Mouse (Mus musculus): ENCODE data around the gene Grifin. TPM values are rescaled to one million over a fixed set of nuclear protein-coding genes. Genes with fewer than 3 reads are reported as not detected.

The Grifin gene
- total and polyA plus RNA-seq, 2 experiments from 2014 or later: 0.25 TPM; not detected in 1

DNA sequence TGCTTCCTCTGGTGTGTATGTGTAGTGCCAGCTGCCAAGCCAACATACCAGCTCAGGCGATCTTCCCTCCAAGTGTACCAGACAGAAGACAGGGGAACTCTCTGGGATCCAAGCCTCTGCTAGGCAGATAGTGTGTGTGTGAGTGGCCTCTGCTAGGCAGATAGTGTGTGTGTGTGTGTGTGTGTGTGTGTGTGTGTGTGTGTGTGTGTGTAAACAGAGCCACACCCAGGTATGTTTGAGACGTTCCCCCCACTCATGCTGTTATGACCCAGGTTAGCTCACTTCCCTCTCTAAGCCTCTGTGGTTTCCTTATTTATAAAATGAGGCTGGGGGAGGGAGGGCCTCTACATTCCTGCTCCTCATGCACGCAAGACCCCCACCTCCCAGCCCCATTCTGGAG lies 31.6 kb upstream of the Grifin start:
- Histone ChIP-seq H3K4me2 (ENCODE audit: low read depth, low read length) (no peak overlapping the region), H3K27me3 (ENCODE audit: insufficient read depth, low read length) (no peaks in the 10 kb centered on the region), H3K27ac (no peak overlapping the region), H3K9ac (replicated peaks; ENCODE audit: low read length) (no peak overlapping the region), H3K9me3 (ENCODE audit: low read length) (no peaks in the 10 kb centered on the region), H3K4me1 (ENCODE audit: insufficient read depth, low read length) (no peaks in the 10 kb centered on the region), H3K4me3 (ENCODE audit: low read length) (no peak overlapping the region), H3K36me3 (ENCODE audit: insufficient read depth, low read length) (no peaks in the 10 kb centered on the region)
- WGBS: 65% methylated on average over 3 of the region's 3 CpGs
- DNase-seq (ENCODE audit: low spot score) (no peak), ATAC-seq (no peak)
- no peak for TF ChIP-seq CTCF (IDR thresholded peaks at IDR 0.05; ENCODE audit: low read depth)

DNA sequence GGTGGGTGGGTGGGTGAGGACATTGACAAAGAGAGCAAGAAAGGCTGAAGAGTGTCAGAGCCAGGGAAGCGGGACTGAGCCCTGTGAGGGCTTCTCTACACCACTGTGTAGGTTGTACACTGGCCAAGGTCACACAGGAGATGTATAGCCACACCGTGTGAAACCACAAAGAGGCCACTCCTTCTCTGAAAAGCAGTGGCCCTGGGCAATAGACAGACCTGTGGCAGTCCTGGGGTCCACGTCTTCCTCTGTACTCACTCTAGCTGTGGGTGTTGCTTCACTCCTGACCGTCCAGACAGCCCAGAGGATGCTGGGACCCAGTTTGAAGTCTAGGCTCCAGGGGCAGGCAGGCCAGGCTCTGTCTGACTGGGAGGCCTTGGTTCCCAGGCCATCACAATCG lies 30.0 kb upstream of the Grifin start:
- ATAC-seq (no peak), DNase-seq (ENCODE audit: low spot score) (no peak)
- Histone ChIP-seq H3K9me3 (ENCODE audit: low read length) (no peaks in the 10 kb centered on the region), H3K9ac (replicated peaks; ENCODE audit: low read length) (no peak overlapping the region), H3K36me3 (ENCODE audit: insufficient read depth, low read length) (no peaks in the 10 kb centered on the region), H3K4me2 (ENCODE audit: low read depth, low read length) (no peak overlapping the region), H3K27ac (no peak overlapping the region), H3K4me1 (ENCODE audit: insufficient read depth, low read length) (no peaks in the 10 kb centered on the region), H3K4me3 (ENCODE audit: low read length) (no peak overlapping the region), H3K27me3 (ENCODE audit: insufficient read depth, low read length) (no peaks in the 10 kb centered on the region)
- 70% methylated on average over 5 of the region's 5 CpGs for WGBS
- no peak for TF ChIP-seq CTCF (IDR thresholded peaks at IDR 0.05; ENCODE audit: low read depth)

DNA sequence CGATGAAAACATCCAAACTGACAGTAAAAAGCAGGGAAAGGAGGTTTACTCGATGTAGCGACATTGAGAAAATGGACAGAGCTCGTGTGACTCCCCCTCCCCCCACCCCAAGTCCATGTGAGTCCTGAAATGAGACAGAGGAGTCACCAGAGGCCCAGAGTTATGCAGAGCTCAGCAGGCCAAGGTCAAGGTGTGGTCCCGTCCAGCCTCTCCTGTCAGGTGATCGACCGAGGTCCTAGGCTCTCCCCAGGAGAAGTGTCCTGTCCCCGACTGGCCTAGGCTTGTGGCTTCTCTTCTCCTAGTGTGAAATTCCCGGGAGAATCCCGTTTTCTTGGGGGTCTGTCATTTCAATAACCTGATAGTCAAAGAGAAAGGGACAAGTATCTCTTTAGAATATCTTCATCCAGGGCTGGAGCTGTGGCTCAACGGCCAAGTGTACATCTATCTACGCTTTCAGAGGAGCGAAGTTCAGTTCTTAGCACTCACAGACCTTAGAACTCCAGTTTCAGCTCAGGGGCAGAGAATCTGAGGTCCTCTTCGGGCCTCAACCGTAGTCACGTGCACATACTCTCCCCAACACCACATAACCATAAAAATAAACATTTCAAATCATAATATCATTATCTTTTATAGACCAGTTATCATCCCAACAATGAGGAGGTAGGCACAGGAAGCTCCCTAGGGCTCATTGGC lies 24.4 kb upstream of the Grifin start:
- Histone ChIP-seq H3K27ac (no peak overlapping the region), H3K4me2 (ENCODE audit: low read depth, low read length) (no peak overlapping the region), H3K36me3 (ENCODE audit: insufficient read depth, low read length) (no peaks in the 10 kb centered on the region), H3K4me1 (ENCODE audit: insufficient read depth, low read length) (no peaks in the 10 kb centered on the region), H3K9ac (replicated peaks; ENCODE audit: low read length) (no peak overlapping the region), H3K4me3 (ENCODE audit: low read length) (no peak overlapping the region), H3K9me3 (ENCODE audit: low read length) (no peaks in the 10 kb centered on the region), H3K27me3 (ENCODE audit: insufficient read depth, low read length) (no peaks in the 10 kb centered on the region)
- no peak for ATAC-seq
- DNase-seq (ENCODE audit: low spot score): no peak
- WGBS: 96% methylated on average over 16 of the region's 16 CpGs
- no peak for TF ChIP-seq CTCF (IDR thresholded peaks at IDR 0.05; ENCODE audit: low read depth)

DNA sequence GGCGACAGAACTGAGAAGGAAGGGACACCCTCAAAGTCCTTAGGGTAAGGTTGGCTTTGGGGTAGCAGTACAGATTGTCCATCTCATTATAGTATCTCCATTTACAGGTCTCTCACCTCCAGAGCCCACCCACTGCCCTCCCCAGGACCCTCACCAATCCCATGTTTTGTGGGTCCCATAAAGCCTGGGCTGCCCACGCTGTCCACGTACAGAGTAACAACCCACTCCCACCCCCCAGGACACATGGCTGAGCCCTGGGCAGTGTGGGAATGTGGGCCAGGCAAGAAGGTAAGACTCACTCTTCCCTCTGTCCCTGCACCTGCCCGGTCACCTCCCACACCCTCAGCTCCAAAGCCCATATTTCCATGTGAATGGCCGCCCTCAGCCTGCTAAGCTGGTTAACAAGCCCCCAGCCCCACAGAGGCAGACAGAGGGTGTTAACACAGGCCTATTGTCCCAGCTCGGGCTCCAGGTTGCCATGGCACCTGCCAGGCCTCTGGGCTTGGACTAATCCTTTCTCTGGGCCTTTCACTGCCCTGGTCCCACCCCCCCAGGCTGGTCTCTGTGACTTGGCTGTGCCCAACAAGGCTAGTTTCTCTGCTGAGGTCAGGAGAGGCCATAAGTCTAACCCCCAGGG lies 19.0 kb upstream of the Grifin start:
- Histone ChIP-seq H3K36me3 (ENCODE audit: insufficient read depth, low read length) (no peaks in the 10 kb centered on the region), H3K27ac (peak overlapping the region; percentile 11; the same call in 1 of the 2 replicates), H3K4me3 (ENCODE audit: low read length) (no peak overlapping the region), H3K4me1 (ENCODE audit: insufficient read depth, low read length) (0 out of 2 replicates have a peak, but pooled peaks cover 9% of the 10 kb centered on the region), H3K27me3 (ENCODE audit: insufficient read depth, low read length) (no peaks in the 10 kb centered on the region), H3K4me2 (ENCODE audit: low read depth, low read length) (no peak overlapping the region), H3K9me3 (ENCODE audit: low read length) (no peaks in the 10 kb centered on the region), H3K9ac (replicated peaks; ENCODE audit: low read length) (no peak overlapping the region; the same call in 1 of the 2 replicates)
- DNase-seq (ENCODE audit: low spot score) (peak; percentile 71), ATAC-seq (peak; percentile 84)
- no peak for TF ChIP-seq CTCF (IDR thresholded peaks at IDR 0.05; ENCODE audit: low read depth)
- WGBS: 22% methylated on average over 6 of the region's 6 CpGs

DNA sequence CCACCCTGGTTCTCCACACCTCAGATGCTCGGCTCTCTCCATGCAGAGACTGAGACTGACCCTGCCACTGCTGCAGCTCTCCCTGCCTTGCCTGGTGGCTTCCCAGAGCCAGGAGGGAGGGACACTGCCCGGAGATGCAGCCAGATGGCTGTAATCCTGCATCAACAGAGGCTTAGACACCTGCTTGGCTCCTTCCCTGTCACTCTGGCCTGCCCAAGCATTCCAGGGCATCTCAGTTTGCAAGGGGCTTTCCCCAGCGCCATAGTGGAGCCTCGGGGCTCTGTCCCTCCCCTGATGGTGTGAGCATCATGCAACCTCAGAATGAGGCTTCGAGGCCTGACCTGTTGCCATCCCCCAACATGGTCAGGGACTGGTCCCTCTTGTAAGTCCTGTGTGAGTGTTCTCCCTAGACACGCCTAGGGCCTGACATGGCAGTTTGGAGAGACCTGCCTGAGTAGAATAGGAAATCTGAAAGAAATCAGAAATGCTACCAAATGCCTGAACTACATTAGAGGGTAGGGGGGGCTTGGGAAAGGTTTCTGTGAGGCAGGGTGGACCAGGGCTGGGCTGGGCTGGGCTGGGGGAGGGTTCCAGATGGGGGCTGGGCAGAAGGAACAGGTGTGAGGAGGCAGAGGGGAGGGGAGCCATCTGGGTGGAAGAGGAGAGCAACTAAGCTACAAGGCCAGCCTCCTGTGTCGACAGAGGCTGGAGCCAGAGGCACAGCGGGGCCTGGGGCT lies 18.3 kb upstream of the Grifin start:
- Histone ChIP-seq H3K27ac (no peak overlapping the region), H3K27me3 (ENCODE audit: insufficient read depth, low read length) (no peaks in the 10 kb centered on the region), H3K4me3 (ENCODE audit: low read length) (no peak overlapping the region), H3K36me3 (ENCODE audit: insufficient read depth, low read length) (no peaks in the 10 kb centered on the region), H3K4me1 (ENCODE audit: insufficient read depth, low read length) (0 out of 2 replicates have a peak, but pooled peaks cover 9% of the 10 kb centered on the region), H3K9ac (replicated peaks; ENCODE audit: low read length) (no peak overlapping the region), H3K4me2 (ENCODE audit: low read depth, low read length) (no peak overlapping the region), H3K9me3 (ENCODE audit: low read length) (no peaks in the 10 kb centered on the region)
- TF ChIP-seq CTCF (IDR thresholded peaks at IDR 0.05; ENCODE audit: low read depth): no peak
- ATAC-seq (no peak), DNase-seq (ENCODE audit: low spot score) (peak; percentile 61)
- WGBS: 19% methylated on average over 8 of the region's 8 CpGs

DNA sequence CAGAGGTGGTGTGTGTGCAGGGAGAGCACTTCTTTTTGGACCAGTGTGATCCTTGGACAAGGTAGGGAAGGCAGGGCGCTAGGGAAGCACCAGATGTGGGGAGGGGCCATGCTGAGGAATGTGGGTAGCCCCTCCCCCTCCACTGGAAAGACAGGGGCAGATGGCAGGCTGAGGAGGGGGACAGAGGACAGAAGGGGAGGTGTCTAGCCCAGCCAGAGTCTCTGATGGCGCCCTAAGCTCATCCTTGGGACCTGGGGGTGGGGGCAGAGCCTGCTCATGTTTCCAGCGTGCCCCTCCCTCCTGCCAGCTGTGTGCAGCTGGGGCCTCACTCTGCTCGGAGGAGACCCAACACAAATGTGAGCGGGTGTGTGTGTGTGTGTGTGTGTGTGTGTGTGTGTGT lies 16.7 kb upstream of the Grifin start:
- DNase-seq (ENCODE audit: low spot score) (no peak), ATAC-seq (no peak)
- TF ChIP-seq CTCF (IDR thresholded peaks at IDR 0.05; ENCODE audit: low read depth): no peak
- H3K27me3 ChIP-seq (ENCODE audit: insufficient read depth, low read length): no peaks in the 10 kb centered on the region
- WGBS: 20% methylated on average over 5 of the region's 5 CpGs
- H3K27ac ChIP-seq: no peak overlapping the region
- H3K4me3 ChIP-seq (ENCODE audit: low read length): no peak overlapping the region
- H3K36me3 ChIP-seq (ENCODE audit: insufficient read depth, low read length): no peaks in the 10 kb centered on the region
- 0 out of 2 replicates have a peak, but pooled peaks cover 9% of the 10 kb centered on the region for H3K4me1 ChIP-seq (ENCODE audit: insufficient read depth, low read length)
- H3K9ac ChIP-seq (replicated peaks; ENCODE audit: low read length): no peak overlapping the region
- no peak overlapping the region for H3K4me2 ChIP-seq (ENCODE audit: low read depth, low read length)
- no peaks in the 10 kb centered on the region for H3K9me3 ChIP-seq (ENCODE audit: low read length)

All from hindbrain, postnatal 0 days (tissue).